Mouse (Mus musculus) cerebellum, postnatal 4 days (tissue): ENCODE results near the gene Col4a4.
A peak's percentile ranks its signal among the peaks of the same experiment; 100 is the strongest.

ENCODE experiments used
- DNase-seq, 2 experiments: peaks; one replicate each; pipeline ENCODE4 v3.0.0; 2022; ENCODE audit warnings: low spot score in 2 of 2, mixed read lengths in 1 of 2

The Col4a4 gene

GRCm38 (mm10) chr1:82578320-82578719, 8.3 kb downstream of the Col4a4 start:
- no peak for DNase-seq

DNA sequence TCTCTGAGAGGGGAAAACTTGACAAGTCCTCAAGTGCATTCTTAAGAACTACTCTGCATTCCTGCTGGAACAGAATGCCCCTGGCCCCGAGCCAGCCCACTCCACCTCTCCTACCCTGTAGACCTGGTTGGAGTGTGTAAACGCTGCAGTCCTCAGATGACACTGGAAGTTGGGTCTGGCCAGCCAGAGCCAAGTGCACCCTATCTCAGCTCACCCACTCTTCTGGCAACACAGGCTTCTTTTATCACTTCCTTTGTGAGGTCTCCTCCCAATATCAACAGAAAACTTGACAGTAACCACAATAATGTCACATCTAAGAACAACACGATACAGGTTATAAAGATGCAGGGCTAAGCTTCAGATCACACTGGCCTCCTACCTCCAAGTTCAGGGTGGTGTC, 8.7 kb downstream of the Col4a4 start:
- DNase-seq = no peak

- DNase-seq = no peak
Observed at GRCm38 (mm10) chr1:82577339-82577738, 9.3 kb downstream of the Col4a4 start.

GRCm38 (mm10) chr1:82576182-82576581, 10.5 kb downstream of the Col4a4 start:
- no peak for DNase-seq

DNA sequence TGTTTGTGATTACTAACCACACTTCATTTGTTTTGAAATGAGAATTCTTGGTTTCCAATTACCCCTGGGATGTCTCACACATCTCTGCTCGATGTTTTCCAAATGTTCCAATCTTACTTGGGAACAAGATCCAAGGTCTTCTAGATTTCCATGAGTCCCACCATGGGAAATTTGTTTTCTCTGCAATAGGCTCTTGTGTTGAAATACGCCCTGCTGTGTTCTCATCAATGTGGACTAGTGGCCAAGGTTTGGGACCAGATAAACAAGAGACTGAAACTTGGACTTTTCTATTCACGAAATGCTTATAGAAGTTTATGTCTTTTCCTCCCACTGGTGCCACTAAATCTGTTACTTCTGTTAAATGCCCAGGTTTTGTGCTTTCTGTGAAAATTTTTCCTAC, 11.0 kb downstream of the Col4a4 start:
- no peak for DNase-seq

- DNase-seq = no peak
Observed at GRCm38 (mm10) chr1:82571758-82572157, 14.9 kb downstream of the Col4a4 start.

GRCm38 (mm10) chr1:82569405-82569804, 17.2 kb downstream of the Col4a4 start:
- DNase-seq = no peak

GRCm38 (mm10) chr1:82560223-82560622, 26.4 kb downstream of the Col4a4 start:
- no peak for DNase-seq

DNA sequence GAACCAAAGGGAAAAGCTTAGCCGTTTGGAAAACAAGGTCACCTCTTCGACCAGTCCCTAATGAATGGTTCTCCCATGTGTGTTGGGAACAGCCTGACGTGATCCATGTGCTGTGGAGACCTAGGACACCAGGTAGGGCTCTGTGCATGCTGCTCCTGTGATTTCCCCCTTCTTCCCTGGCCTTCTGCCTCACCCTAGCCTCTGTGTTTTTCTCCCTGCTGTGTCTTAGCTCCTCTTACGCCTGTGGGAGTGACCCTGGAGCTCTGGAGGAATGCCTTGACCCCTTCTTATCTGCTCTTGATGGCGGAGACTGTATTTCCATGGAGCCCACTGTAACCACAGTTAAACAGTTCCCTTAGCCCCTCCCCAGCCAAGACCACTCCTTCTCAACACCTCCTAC, 31.8 kb downstream of the Col4a4 start:
- no peak for DNase-seq

- no peak for DNase-seq
Observed at GRCm38 (mm10) chr1:82554443-82554850, 32.2 kb downstream of the Col4a4 start.

DNA sequence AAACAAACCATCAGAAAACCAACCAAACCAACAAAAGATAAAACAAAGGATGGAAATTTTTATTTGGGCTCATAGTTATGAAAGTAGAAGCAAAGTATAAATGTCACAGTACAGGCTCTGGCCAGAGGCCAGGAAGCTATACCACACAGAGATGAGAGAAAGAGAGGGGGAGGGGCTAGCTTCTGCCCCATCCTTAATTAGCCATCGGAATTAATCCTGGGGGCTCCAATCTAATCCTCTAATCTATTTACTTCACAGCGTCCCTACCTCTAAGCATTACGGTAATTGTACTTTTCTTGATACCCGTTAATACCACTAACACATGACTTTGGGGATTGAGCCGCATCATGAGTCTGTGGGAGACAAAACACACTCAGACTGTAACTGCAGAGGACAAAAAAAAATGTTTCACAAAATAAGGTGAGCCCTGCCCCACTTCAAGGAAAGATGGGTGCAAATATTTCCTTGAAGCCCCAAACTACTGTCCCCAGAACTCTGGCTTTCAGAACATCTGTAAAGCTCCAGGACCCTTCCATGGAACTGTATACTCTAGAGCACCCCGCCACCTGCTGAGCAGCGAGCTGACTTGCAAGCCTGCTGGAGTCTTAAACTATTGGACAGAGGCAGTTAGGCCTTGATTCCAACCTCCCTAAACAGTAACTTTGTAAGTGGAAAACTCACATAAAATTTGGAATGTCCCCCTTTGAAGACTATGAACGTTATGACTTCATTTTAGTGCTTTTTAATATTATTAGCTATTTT, 41.3 kb downstream of the Col4a4 start:
- DNase-seq = no peak

GRCm38 (mm10) chr1:82544419-82545185, 42.0 kb downstream of the Col4a4 start:
- no peak for DNase-seq

DNA sequence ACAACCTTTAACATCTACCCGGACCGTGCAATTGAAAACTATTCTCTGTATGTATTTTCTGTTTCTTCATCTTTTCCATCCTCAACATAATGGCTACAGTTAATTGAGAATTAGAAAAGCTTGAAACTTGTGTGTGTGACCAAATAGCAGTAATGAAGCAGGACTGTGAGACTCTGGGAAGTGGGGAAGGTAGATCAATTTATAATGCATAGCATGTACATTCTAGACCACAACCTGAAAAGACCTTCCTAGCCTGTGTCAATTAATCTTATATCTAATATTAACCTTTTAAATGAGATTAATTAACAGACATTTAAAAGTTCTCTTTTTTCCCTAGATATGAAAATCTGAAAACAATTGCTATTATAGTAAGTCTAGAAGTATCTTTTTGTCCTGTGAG, 42.7 kb downstream of the Col4a4 start:
- no peak for DNase-seq

- no peak for DNase-seq
Observed at GRCm38 (mm10) chr1:82540056-82540455, 46.6 kb downstream of the Col4a4 start.

GRCm38 (mm10) chr1:82537848-82538247, 48.8 kb downstream of the Col4a4 start:
- DNase-seq = no peak

GRCm38 (mm10) chr1:82536515-82537174, 50.0 kb downstream of the Col4a4 start:
- DNase-seq = no peak

DNA sequence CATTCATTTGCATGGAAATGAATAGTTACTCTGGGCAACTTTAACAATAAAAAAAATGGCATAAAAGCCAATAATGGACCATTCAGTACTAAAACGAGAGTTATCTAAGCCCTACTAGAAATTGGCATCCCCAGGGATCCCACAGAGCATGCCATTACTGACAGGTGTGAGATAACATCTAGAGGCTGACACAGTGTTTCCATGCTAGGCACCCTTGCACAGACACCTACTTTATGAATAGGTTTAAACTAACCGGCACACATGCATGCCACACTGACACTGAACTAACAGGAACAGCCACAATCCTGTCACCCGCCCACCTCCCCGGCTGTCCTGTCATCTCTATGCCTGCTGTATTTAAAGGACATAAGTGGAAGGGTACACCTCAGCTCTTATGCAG, 58.7 kb downstream of the Col4a4 start:
- DNase-seq = no peak

- no peak for DNase-seq
Observed at GRCm38 (mm10) chr1:82491954-82492353, 94.7 kb downstream of the Col4a4 start.

DNA sequence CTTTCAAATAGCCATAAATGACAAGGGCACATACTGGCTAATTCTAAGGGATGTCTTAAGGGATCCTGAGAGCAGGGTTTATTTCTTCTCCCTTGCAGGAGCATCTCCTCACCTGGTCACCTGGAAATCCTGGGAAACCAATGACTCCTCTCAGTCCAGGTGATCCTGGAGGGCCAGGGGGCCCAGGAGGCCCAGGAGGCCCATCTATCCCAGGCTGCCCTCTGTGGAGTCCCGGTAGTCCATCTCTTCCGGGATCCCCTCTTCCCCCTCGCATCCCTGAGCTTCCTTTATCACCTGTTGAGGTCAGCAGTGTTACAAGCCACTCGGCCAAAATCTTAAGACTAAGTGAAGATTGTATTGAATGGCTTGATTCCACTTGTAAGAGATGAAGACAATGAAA, 100.3 kb downstream of the Col4a4 start:
- no peak for DNase-seq

DNA sequence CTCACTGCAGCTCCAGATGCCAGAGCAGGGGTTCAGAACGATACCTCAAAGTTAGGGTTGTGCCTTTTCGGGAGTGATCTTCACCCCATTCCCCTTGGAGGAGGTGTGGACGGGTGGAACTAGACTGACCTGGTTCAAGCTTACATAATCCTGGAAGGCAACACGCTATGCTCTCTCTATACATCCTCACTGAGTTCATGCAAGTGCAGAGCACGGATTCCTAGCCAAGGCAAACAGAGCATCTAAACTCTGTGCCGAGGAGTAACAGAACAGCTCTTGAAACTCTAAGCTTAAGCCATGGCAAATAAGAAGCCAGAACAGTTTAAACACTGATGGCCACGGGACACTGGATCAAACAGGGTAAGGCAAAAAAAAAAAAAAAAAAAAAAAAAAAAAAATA, 104.3 kb downstream of the Col4a4 start:
- DNase-seq = no peak

GRCm38 (mm10) chr1:82479696-82480487, 106.8 kb downstream of the Col4a4 start:
- peak in 1 of 2 experiments; percentile 24 for DNase-seq

DNA sequence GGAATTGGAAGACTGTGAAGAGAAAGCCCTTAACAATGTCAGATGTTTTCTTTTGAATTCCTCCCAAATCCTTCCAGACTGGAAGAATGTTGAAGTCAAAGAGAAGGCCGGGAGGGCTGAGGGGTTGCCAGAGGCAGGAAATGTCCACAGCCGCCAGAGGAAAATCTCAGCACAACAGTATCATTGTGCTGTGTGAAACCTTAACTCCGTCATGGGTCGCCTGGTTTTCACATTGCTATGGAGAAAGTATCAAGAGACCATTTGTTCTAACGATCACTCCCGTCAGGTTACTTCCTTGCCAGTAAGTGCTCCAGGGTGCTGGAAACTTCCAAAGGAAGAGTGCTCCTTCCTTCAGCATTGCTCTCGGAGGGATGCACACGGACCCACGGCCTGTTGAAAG, 109.9 kb downstream of the Col4a4 start:
- no peak for DNase-seq
